Mouse (Mus musculus): Measurements from ENCODE around the gene Mfap3l.
A peak's percentile ranks its signal among the peaks of the same experiment; 100 is the strongest.
"Not testable (repeated sequence)": the region's sequence is repeated elsewhere in the genome, so short reads cannot be mapped to it uniquely, and the experiment has no call there.

The Mfap3l gene

GRCm38 (mm10) chr8:60632250-60632932, at the start of gene Mfap3l:
TSS of gene Mfap3l (plus strand) at chr8:60632827.
- DNase-seq = peak; percentile 94

DNA sequence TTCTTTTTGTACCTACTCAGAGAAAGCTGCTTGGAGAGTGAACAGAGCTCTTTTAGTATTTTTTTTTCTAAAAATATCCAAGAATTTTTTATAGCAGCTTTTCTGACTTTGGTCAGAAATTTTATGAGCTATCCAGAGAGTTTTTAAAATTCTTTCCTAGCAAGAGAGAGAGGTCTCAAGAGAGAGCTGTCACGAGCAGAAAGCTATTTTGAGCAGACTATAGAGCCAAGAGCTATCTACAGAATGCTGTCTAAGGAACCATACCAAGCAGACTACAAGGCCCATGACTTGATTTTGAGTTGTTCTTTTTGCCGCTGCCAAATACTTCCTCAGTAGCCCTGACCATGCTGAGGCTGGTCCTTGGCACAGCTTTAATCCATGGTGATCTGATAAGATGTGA, 49.3 kb upstream of the Mfap3l start:
- DNase-seq = no peak

DNA sequence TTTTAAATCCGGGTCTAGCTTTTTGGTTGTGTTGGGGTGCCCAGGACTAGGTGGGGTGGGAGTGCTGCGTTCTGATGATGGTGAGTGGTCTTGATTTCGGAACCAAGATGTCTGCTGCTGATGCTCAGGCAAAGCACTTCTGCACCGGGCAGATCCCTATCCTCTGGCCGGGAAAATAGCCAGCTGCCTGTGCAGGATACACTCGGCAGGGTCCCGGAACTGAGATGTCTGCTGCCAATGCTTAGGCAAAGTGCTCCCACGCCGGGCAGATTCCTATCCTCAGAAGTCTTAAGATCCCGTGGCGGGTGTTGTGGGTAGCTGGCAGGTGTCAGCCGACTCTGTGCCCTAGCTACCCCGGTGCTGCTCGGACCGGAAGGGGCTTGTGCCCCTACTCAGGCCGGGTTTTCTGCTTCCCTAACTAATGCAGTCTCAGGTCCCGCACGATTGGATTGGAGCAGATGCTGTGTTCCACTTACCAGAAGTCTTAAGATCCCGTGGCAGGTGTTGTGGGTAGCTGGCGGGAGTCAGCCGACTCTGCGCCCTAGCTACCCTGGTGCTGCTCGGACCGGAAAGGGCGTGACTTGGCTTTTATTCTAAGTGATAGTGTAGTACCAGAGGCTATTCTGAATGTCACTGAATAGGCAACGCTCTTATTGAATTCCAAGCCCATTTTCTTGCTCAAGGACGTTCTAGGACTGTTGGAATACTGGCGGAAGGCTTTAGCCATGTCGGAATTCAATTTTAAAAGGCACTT, 41.1 kb upstream of the Mfap3l start:
- not testable (repeated sequence) for DNase-seq

DNA sequence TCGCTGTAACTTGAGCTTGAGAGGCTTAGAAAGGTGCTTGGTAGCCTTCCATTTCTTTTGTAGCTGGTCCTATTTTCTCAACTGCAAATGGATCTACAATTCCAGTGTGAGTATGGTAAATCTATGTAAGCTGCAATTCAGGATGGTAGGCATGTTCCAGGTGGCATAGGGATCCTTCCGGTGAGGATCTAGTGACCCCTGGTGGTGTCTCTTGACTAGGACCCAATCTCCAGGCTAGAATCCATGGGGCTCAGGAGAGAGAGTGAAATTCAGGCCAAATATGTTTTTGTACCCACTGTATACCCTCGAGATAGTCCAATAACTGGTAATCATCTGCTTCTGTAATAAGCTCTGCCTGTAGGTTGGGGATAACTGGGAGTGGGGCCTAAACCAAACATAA, 37.9 kb upstream of the Mfap3l start:
- peak; percentile 28 for DNase-seq

DNA sequence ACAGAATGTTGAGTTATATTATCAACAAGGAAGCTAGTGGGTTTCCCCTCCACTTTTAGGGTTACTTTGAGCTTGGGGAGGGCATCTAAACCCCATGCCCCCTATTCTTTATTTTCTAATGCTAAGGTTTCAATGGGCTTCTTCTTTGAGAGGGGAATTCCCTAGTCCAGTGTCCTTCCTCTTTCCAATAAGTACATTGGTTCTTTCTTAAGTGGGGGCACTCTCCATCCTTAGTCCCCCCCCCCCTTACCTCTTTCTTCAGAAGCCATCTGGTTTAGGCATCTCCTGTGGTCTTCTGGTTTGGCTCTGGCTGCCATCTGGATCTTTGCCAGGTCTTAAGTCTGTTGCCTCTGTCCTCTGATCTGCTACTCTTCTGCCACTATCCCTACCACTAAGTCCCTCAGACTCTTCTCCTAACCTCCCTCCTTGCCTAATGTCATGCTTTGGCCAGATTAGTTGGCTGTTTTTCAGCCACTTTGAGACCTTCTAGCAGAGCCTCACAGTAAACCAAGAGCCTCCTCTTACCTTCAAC, 21.0 kb upstream of the Mfap3l start:
- DNase-seq = no peak

GRCm38 (mm10) chr8:60616928-60617327, 15.7 kb upstream of the Mfap3l start:
- DNase-seq = peak; percentile 75

DNA sequence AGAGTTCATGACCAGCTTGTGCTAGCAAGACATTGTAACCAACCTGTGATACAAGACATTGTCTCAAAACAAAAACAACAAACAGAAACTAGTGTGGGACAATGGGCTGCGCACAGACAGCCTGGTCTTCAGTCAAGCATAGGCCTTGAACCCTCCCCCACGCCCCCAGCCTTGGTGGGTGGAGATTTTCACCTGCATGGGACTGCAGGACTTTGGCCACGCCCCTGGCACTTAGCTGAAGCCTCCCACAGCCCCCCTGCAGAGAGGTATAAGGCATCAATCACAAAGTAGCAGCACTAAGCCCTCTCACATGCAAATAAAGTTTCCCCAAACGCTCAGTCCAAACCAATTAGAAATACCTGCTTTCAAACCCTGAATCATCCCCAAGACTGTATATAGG, 11.1 kb upstream of the Mfap3l start:
- DNase-seq = no peak

DNA sequence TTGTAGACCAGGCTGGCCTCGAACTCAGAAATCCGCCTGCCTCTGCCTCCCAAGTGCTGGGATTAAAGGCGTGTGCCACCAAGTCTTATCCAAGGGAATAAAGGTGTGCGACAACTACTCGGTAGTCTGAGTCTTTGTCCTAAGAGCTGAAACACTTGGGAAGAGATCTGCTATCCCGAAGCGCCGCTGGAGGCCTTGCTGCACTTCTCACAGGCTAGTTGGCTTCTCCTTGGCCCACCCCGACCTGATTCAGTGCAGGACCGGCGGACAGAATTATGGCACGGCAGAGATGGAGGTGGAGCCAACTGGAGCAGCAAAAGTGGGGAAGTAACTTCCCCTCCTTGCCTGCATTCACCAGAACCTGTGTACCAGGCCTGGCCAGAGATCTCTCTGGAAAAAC, 10.6 kb upstream of the Mfap3l start:
- no peak for DNase-seq

GRCm38 (mm10) chr8:60623438-60623837, 9.2 kb upstream of the Mfap3l start:
- no peak for DNase-seq

- no peak for DNase-seq
These were observed 7.9 kb upstream of the Mfap3l start for GRCm38 (mm10) chr8:60624722-60625121.

DNA sequence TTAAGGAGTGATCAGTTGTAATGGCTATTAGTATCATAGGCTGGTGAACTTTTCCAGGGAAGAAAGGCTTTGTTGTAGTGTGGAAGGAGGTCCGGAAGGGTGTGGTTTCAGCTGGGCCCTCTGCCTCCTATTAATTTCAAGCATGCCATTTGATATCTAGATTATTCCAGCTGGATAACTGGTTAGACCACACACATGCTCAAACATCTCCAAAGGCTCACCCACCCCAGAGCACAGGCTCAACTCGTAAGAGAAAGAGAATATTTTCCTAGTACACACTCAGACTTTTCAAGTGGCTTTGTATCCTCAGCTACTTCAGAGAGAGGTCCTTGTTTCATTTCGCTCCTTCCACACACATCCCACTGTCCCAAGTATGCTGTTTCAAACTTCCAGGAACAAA, 4.7 kb upstream of the Mfap3l start:
- DNase-seq = no peak

DNA sequence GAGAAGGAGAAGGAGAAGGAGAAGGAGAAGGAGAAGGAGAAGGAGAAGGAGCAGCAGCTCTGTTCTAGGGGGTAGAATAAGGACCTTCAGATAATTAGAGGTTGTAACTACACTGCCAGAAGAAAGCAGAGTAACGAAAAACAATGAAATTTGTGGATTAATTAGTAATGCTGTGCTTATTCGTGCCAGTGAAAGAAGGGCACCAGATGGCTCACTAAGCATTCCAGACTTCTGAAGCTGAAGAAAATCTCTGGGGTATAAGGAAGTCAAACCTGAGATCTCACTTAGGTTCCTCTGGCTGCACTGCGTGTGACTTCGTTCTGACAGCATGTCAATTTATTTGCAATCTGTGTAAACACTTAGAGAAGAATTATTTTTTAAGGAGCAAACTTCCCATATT, 3.6 kb upstream of the Mfap3l start:
- no peak for DNase-seq

DNA sequence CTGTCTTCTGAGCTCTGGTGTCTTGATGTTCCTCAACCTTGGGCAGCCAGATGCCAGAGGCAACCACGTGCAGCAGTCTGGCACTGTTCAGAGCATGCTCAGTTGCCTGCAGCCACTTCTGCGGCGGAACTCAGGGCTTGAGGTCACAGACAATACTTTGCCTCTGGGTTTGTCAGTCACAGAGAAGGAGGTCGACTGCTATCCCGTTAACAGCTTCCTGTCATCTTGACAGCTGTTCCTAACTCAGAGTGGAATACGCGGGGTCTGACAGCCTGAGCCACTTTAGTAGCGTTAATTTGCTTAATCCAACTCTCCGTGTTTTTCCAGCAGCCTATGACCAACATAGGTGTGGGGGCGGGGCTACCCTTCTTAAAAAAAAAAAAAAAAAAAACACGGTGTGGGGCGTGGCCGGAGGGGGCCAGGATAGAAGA, 1.1 kb upstream of the Mfap3l start:
- peak; percentile 81 for DNase-seq

DNA sequence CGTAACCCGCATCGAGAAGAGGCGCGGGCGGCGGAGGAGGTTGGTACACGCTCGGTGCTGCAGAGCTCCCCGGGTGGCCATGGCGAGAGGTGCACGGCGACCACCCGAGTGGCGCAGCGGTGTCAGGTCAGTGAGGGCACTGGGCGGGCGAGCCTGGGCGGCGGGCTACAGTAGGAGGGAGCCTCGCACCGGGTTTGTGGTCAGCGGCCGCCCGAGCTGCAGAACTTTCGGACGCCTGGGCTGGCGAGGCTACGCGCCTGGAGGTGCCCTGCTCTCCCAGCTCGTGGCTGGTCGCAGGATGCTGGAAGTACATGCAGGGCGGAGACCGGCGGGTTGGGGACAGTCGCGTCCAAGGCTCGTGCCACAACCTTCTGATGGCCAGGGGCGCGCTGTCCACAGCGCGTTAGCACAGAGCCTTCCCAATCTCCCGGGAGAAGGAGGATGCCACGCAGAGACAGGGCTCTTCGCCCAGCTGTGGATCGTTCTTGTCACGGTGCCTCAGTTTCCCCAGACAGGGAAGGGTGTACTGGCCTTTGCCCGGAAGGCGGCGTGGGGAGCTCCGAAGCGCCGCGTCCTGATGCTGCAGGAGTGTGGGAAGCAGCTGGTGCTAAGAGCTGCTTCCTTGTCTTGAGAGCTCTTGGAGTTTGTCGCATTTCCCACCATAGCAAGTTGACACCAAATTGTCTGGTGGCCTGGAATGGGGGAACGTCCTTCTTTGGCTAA, 467 bp downstream of the Mfap3l start:
- peak; percentile 58 for DNase-seq

- DNase-seq = no peak
These were observed 2.3 kb downstream of the Mfap3l start for GRCm38 (mm10) chr8:60634921-60635320.

DNA sequence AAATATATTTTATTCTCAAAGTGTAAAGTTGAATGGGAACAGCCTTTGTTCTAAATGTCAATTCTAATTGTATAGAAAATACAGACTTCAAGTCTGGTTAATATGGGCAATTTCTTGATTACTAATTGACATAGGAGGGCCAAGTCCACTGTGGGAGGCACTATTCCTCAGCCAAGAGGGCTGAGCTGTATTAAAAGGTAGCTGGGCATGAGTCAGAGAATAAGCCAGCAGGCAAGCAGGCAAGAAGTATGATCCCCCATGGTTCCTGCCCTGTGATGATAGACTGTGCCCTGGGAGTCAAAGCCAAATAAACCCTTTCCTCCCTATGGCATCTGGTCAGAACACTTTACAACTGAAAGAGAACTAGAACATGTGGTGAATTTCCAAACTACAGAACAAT, 3.2 kb downstream of the Mfap3l start:
- no peak for DNase-seq

DNA sequence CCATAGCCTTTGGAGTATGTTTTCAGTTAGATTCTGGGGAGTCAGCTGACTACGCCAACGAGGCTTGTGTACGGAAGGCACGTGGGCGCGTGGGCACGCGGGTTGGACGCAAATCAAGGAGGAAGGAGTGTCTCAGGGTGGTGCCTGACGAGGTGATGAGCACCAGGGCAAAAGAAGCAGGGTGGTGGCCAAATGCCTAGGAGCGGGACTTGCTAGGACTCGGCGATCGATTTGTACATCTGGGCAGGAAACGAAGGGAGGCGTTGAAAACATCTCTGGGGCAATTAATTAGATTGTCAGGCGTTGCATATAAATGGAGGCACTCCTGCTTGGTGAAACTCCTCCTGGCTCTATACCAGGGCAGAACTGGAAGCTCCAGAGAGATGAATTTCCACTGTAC, 7.4 kb downstream of the Mfap3l start:
- no peak for DNase-seq

DNA sequence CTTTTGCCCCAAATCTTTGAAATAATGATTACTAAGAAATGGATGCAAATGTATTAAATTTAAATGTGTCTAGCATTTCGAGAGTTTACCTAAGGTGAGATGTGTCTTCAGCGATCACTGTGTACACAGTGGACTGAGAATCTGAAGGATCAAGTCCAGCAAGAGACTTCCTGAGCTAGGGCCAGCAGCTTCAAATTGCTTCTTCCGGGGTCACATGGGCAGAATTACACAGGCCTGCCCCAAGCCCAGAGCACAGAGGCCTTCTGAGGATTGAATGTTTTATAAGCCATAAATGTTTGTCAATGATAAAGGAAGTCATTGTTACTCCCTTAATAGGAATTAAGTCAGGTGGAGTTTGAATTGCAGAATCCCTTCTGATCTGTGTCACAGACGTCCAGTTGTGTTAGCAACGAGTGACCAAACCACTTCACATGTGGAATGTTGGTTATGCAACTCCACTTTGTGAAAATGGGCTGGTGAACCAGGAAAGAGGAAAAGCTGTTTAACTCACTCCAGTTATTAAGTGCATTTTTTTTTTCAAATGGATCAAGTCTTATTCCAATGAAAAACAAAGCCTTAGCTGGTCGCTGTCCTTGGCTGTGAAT, 10.9 kb downstream of the Mfap3l start:
- DNase-seq = no peak

DNA sequence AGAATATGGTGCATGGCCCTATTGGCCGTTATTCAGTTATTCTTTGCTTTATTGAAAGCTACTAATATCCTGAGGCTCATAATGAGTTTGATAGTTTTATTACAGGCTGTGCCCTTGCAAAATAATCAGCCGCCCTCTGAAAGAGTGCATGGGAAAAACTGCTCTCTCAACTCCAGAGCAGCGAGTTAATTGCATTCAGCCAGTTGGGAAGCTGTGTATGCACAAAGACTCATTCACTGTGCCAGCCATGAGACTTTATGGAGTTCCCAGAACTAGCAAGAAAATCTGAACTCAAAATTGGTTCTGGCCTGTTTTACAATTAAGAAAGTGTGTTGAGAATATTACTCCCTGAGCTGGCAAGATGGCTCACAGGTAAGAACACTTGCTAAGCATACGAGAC, 12.5 kb downstream of the Mfap3l start:
- no peak for DNase-seq

- DNase-seq = no peak
These were observed 13.3 kb downstream of the Mfap3l start for GRCm38 (mm10) chr8:60645911-60646310.

GRCm38 (mm10) chr8:60647291-60647690, 14.7 kb downstream of the Mfap3l start:
- DNase-seq = no peak

GRCm38 (mm10) chr8:60649081-60649480, 16.5 kb downstream of the Mfap3l start:
- DNase-seq = no peak

DNA sequence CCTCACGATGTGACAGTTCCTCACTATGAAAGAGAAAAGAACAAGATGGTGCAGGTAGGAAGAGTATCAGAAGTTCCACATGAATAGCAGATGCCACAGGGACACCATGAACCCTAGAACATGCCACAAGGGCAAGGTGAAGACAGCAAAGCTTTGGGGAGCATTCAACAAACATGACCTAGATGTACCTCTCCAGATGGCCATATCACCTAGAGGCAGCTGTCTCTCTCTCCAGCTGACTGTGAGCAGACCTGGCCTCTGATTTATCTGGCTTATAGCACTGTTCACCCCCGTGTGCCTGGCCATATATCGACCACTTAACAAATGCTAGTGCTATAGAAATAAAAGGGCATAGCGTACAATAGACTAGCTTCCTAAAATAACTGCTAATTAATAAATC, 17.5 kb downstream of the Mfap3l start:
- DNase-seq = no peak
